Mouse (Mus musculus): ENCODE measurements at regions not wholly inside any gene's neighbourhood (a gene's known extent, or its start where the extent isn't known, plus 50 kb on each side); places are given as distances from the start of the nearest gene placed in this dataset.
A peak's percentile ranks its signal among the peaks of the same experiment; 100 is the strongest.

- Histone ChIP-seq H3K4me2 (no peak overlapping the region), H3K27ac (no peak overlapping the region), H3K36me3 (no peaks in the 10 kb centered on the region), H3K27me3 (no peaks in the 10 kb centered on the region), H3K9me3 (no peaks in the 10 kb centered on the region), H3K9ac (replicated peaks) (no peak overlapping the region), H3K4me3 (replicated peaks) (no peak overlapping the region), H3K4me1 (replicated peaks) (no peaks in the 10 kb centered on the region)
- WGBS: 64% methylated on average over 7 of the region's 7 CpGs
- ATAC-seq (ENCODE audit: insufficient number of reproducible peaks, insufficient read depth, low FRiP score, low TSS enrichment, low read depth): no peak
These were observed 163.7 kb upstream of the Ppp2r2d start for GRCm38 (mm10) chr7:138682161-138682560.

- no peak overlapping the region for H3K4me3 ChIP-seq (replicated peaks)
- H3K4me1 ChIP-seq (replicated peaks): no peaks in the 10 kb centered on the region
- no peak overlapping the region for H3K9ac ChIP-seq (replicated peaks)
- H3K36me3 ChIP-seq: no peaks in the 10 kb centered on the region
- H3K4me2 ChIP-seq: no peak overlapping the region
- no peaks in the 10 kb centered on the region for H3K9me3 ChIP-seq
- no peak for ATAC-seq (ENCODE audit: insufficient number of reproducible peaks, insufficient read depth, low FRiP score, low TSS enrichment, low read depth)
- 81% methylated on average over 5 of the region's 5 CpGs for WGBS
- no peaks in the 10 kb centered on the region for H3K27me3 ChIP-seq
- no peak overlapping the region for H3K27ac ChIP-seq
These were observed 165.3 kb upstream of the Ppp2r2d start for GRCm38 (mm10) chr7:138680530-138680929.

DNA sequence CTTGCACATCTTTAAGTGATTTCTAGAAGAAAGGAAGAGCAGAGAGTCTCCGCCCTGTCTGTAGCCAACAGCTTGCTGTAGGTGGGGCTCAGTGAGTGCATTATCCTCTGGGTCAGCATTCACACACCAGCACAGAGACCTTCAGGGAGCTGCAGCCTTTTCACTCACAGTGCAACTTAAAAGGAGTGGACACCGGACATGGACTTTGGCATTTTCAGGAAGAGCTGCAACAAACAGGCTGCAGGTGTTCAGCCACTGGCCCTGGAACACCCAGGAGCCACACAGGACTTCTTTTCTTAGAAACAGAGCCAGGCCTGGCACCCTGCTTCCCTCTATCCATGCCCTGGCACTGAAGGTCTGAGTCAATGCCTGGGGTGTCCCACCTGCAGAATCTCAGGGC lies 166.3 kb upstream of the Ppp2r2d start:
- Histone ChIP-seq H3K36me3 (no peaks in the 10 kb centered on the region), H3K9me3 (no peaks in the 10 kb centered on the region), H3K4me1 (replicated peaks) (no peaks in the 10 kb centered on the region), H3K4me2 (no peak overlapping the region), H3K27me3 (no peaks in the 10 kb centered on the region), H3K9ac (replicated peaks) (no peak overlapping the region), H3K27ac (no peak overlapping the region), H3K4me3 (replicated peaks) (no peak overlapping the region)
- WGBS: 82% methylated on average over 2 of the region's 2 CpGs
- no peak for ATAC-seq (ENCODE audit: insufficient number of reproducible peaks, insufficient read depth, low FRiP score, low TSS enrichment, low read depth)

DNA sequence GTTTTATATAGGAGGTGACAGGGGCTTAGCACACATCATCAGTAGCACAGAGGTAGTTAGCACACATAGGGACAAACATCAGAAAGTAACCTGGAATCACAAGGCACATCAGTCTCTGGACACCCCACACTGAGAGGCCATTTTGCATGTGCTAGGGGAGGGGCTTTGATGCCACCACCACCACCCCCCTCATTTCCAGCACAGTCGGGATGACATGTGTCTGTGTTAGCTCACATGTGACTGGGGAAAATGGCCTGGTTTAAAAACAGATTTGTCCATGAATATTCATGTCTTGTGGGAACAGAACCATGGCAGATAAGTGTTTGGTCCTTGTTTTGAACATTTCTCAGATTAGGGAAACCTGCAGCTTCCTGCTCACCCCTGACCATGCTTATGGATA lies 172.9 kb upstream of the Ppp2r2d start:
- ATAC-seq (ENCODE audit: insufficient number of reproducible peaks, insufficient read depth, low FRiP score, low TSS enrichment, low read depth): no peak
- peaks cover 17% of the 10 kb centered on the region; the same call in 1 of the 2 replicates for H3K4me1 ChIP-seq (replicated peaks)

DNA sequence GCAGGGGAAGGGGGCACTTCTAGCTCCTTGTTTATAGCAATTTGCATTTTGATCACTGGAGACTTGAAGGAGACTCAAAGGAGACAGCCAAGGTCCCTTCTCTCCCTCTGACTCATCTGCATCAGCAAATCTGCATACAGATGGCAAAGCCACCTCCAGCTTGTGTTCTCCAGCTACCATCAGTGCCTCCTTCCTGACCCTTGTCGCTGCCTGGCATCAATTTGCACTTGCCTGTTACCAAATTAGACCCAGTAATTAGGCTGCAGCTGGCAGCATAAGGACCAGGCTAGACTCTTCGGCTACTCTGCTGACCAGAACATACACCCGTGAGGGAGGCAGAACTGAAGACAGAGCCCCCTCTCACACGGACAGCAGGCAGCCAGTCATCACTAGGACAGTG lies 177.5 kb upstream of the Ppp2r2d start:
- Histone ChIP-seq H3K36me3 (no peaks in the 10 kb centered on the region), H3K9ac (replicated peaks) (no peak overlapping the region), H3K27me3 (peaks cover 9% of the 10 kb centered on the region; the same call in 1 of the 2 replicates), H3K4me2 (no peak overlapping the region), H3K4me3 (replicated peaks) (no peak overlapping the region), H3K27ac (no peak overlapping the region), H3K9me3 (no peaks in the 10 kb centered on the region), H3K4me1 (replicated peaks) (peaks cover 13% of the 10 kb centered on the region; the same call in 1 of the 2 replicates)
- no peak for ATAC-seq (ENCODE audit: insufficient number of reproducible peaks, insufficient read depth, low FRiP score, low TSS enrichment, low read depth)
- 9% methylated on average over 4 of the region's 4 CpGs for WGBS

More for the DNA sequence above, 172.9 kb upstream of the Ppp2r2d start:
- no peaks in the 10 kb centered on the region for H3K36me3 ChIP-seq
- peaks cover 9% of the 10 kb centered on the region; the same call in 1 of the 2 replicates for H3K27me3 ChIP-seq
- 26% methylated on average over 1 of the region's 1 CpGs for WGBS
- no peaks in the 10 kb centered on the region for H3K9me3 ChIP-seq
- no peak overlapping the region for H3K27ac ChIP-seq
- H3K9ac ChIP-seq (replicated peaks): no peak overlapping the region
- H3K4me2 ChIP-seq: no peak overlapping the region
- H3K4me3 ChIP-seq (replicated peaks): no peak overlapping the region

DNA sequence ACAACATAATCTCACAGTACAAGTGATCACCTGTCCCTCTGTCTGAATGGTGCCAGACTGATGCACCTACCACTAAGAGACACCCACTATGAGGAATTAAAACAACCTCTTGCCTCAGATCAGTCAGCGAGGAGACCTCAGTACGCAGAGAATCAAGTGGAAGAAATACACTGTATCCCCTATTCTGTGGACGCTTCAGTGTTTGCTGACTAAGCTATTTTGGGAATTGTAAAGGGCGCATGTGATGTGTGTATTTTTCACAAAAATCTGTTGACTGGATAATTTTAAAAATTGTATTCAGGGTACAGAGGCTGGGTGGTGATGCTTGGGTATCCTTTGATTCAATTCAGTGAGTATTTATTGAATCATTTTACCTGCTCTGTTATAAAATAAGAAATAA lies 185.8 kb upstream of the Ppp2r2d start:
- Histone ChIP-seq H3K27ac (no peak overlapping the region), H3K4me3 (replicated peaks) (no peak overlapping the region), H3K9me3 (no peaks in the 10 kb centered on the region), H3K4me2 (no peak overlapping the region), H3K9ac (replicated peaks) (no peak overlapping the region), H3K27me3 (no peaks in the 10 kb centered on the region; the same call in 1 of the 2 replicates), H3K36me3 (no peaks in the 10 kb centered on the region), H3K4me1 (replicated peaks) (peaks cover 4% of the 10 kb centered on the region; the same call in 1 of the 2 replicates)
- ATAC-seq (ENCODE audit: insufficient number of reproducible peaks, insufficient read depth, low FRiP score, low TSS enrichment, low read depth): no peak
- 91% methylated on average over 4 of the region's 4 CpGs for WGBS

DNA sequence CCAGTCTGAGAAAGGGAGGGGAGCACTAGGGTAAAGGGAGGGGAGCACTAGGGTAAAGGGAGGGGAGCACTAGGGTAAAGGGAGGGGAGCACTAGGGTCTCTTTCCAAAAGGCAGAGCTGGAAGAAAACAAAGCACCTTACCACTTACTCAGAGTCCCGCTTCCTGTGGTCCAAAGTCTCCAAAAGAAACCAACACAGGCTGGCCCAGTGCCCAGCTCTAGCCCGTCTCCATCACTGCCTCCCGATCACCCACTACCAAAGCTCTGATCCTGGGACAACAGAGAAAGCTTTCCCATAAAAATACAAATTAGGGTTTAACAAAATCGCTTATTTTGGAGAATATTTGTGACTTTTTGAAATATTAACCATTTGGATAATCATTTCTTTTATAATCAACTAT lies 188.4 kb upstream of the Ppp2r2d start:
- H3K4me1 ChIP-seq (replicated peaks): peaks cover 4% of the 10 kb centered on the region; the same call in 1 of the 2 replicates
- no peak for ATAC-seq (ENCODE audit: insufficient number of reproducible peaks, insufficient read depth, low FRiP score, low TSS enrichment, low read depth)
- peaks cover under 1% of the 10 kb centered on the region; the same call in 1 of the 2 replicates for H3K9me3 ChIP-seq
- no peak overlapping the region for H3K27ac ChIP-seq
- no peak overlapping the region for H3K4me2 ChIP-seq
- no peak overlapping the region for H3K9ac ChIP-seq (replicated peaks)
- 90% methylated on average over 4 of the region's 4 CpGs for WGBS
- H3K4me3 ChIP-seq (replicated peaks): no peak overlapping the region
- no peaks in the 10 kb centered on the region for H3K36me3 ChIP-seq
- no peaks in the 10 kb centered on the region; the same call in 1 of the 2 replicates for H3K27me3 ChIP-seq

DNA sequence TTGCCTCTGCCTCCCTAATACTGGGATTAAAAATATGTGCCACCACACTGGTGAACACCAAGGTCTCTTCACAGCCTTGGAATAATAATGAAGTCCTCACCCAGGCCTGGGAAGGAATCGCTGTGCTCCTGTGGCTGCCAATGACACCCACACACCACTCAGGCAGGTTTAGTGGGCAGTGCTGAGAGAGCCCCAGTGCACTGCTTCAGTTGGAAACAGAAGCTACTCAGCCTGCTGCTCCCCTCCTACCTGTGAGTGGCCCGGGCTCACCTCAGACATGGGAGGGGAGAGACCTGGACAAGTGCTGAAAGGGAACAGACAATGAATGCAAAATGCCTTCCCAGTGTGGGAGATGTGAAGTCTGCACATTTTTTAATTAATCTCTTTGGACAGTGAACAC lies 188.8 kb upstream of the Ppp2r2d start:
- ATAC-seq (ENCODE audit: insufficient number of reproducible peaks, insufficient read depth, low FRiP score, low TSS enrichment, low read depth): no peak
- H3K4me2 ChIP-seq: no peak overlapping the region
- no peaks in the 10 kb centered on the region; the same call in 1 of the 2 replicates for H3K27me3 ChIP-seq
- peaks cover 4% of the 10 kb centered on the region; the same call in 1 of the 2 replicates for H3K4me1 ChIP-seq (replicated peaks)
- no peak overlapping the region for H3K4me3 ChIP-seq (replicated peaks)
- H3K27ac ChIP-seq: no peak overlapping the region
- H3K36me3 ChIP-seq: no peaks in the 10 kb centered on the region
- peaks cover 3% of the 10 kb centered on the region; the same call in 1 of the 2 replicates for H3K9me3 ChIP-seq
- 88% methylated on average over 2 of the region's 2 CpGs for WGBS
- no peak overlapping the region for H3K9ac ChIP-seq (replicated peaks)

GRCm38 (mm10) chr7:138655940-138656339 lies 189.9 kb upstream of the Ppp2r2d start:
- H3K27ac ChIP-seq: 0 out of 2 replicates have a peak overlapping the region, but pooled peaks have one; percentile 23
- no peak for ATAC-seq (ENCODE audit: insufficient number of reproducible peaks, insufficient read depth, low FRiP score, low TSS enrichment, low read depth)
- 65% methylated on average over 3 of the region's 3 CpGs for WGBS

DNA sequence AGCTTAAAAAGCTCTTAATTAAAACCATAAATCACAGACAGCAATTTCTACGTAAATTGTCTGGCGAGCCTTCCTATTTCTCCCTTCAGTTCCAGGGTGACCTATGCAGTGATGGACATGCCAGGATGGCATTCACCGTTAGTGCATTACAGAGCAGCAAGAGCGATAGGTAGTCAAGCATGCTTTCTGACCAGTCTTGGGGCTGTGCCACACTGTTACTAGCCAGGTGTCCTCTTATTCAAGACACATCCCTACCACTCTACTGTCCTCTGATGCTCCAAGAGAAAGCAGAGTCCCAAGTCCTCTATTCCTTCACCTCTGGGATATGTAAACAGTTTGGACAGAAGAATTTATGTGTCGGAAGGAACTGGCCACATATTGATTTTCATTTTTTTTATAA lies 194.9 kb upstream of the Ppp2r2d start:
- H3K36me3 ChIP-seq: no peaks in the 10 kb centered on the region

More at GRCm38 (mm10) chr7:138655940-138656339, 189.9 kb upstream of the Ppp2r2d start:
- peaks cover 3% of the 10 kb centered on the region; the same call in 1 of the 2 replicates for H3K9me3 ChIP-seq
- H3K4me1 ChIP-seq (replicated peaks): peaks cover 4% of the 10 kb centered on the region; the same call in 1 of the 2 replicates
- no peak overlapping the region for H3K4me2 ChIP-seq
- no peak overlapping the region for H3K9ac ChIP-seq (replicated peaks)
- no peak overlapping the region for H3K4me3 ChIP-seq (replicated peaks)
- no peaks in the 10 kb centered on the region; the same call in 1 of the 2 replicates for H3K27me3 ChIP-seq
- H3K36me3 ChIP-seq: no peaks in the 10 kb centered on the region

DNA sequence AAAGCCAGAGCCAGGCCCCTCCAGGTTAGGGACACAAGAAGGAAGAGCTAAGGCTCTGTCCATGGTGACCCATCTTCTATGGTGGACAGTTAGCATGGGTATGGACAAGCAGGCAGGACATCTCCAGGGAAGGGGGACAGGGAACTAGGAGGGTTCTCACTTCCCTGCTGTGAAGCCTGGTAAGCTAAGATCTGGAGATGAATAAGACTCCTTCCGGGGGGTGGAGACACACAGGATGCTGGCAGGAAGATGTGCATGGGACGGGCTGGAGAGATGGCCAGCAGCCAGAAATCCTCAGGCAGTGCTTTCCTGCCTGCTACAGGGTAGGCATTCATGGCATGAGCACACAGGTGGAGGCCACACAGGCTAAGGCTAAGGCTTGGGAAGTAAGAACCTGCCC lies 198.2 kb upstream of the Ppp2r2d start:
- WGBS: 93% methylated on average over 2 of the region's 2 CpGs
- H3K4me2 ChIP-seq: no peak overlapping the region
- no peak for ATAC-seq (ENCODE audit: insufficient number of reproducible peaks, insufficient read depth, low FRiP score, low TSS enrichment, low read depth)
- no peak overlapping the region for H3K9ac ChIP-seq (replicated peaks)
- H3K4me1 ChIP-seq (replicated peaks): no peaks in the 10 kb centered on the region
- H3K27me3 ChIP-seq: no peaks in the 10 kb centered on the region
- H3K9me3 ChIP-seq: peaks cover 3% of the 10 kb centered on the region; the same call in 1 of the 2 replicates
- H3K36me3 ChIP-seq: no peaks in the 10 kb centered on the region
- H3K27ac ChIP-seq: no peak overlapping the region
- H3K4me3 ChIP-seq (replicated peaks): no peak overlapping the region

More for the DNA sequence above, 194.9 kb upstream of the Ppp2r2d start:
- ATAC-seq (ENCODE audit: insufficient number of reproducible peaks, insufficient read depth, low FRiP score, low TSS enrichment, low read depth): no peak
- 67% methylated on average over 5 of the region's 5 CpGs for WGBS
- Histone ChIP-seq H3K27ac (no peak overlapping the region), H3K4me1 (replicated peaks) (peaks cover 4% of the 10 kb centered on the region; the same call in 1 of the 2 replicates), H3K4me2 (no peak overlapping the region), H3K27me3 (no peaks in the 10 kb centered on the region; the same call in 1 of the 2 replicates), H3K9me3 (peaks cover 3% of the 10 kb centered on the region; the same call in 1 of the 2 replicates), H3K9ac (replicated peaks) (no peak overlapping the region), H3K4me3 (replicated peaks) (no peak overlapping the region)
